Mouse (Mus musculus): ENCODE results near the gene Mrpl48. TPM values are rescaled to one million over a fixed set of nuclear protein-coding genes. Genes with fewer than 3 reads are reported as not detected.

The Mrpl48 gene
- polyA plus RNA-seq, 1 experiment: 30.7 TPM

- Histone ChIP-seq H3K27me3 (ENCODE audit: control insufficient read depth, insufficient read depth, insufficient read length) (no peaks in the 10 kb centered on the region), H3K4me3 (ENCODE audit: insufficient read depth, poor library complexity, severe bottlenecking) (no peak overlapping the region), H3K79me3 (ENCODE audit: low read depth) (peaks cover 52% of the 10 kb centered on the region), H3ac (ENCODE audit: control insufficient read depth, insufficient read length, low read depth) (no peak overlapping the region), H3K79me2 (ENCODE audit: control insufficient read depth, insufficient read depth) (peaks cover 65% of the 10 kb centered on the region), H3K36me3 (ENCODE audit: control insufficient read depth, insufficient read depth) (peaks cover 22% of the 10 kb centered on the region)
- TF ChIP-seq MYOD1 (IDR thresholded peaks at IDR 0.05; ENCODE audit: control insufficient read depth, insufficient read length, low read depth) (no peak), FOSL1 (IDR thresholded peaks at IDR 0.05; ENCODE audit: insufficient read depth, low read length, poor library complexity, severe bottlenecking) (no peak), USF1 (IDR thresholded peaks at IDR 0.05; ENCODE audit: low read depth) (no peak), CEBPB (IDR thresholded peaks at IDR 0.05; ENCODE audit: low read depth) (no peak), MYOG (IDR thresholded peaks at IDR 0.05; ENCODE audit: control insufficient read depth, extremely low read depth, insufficient read length) (no peak), CTCF (IDR thresholded peaks at IDR 0.05; ENCODE audit: control insufficient read depth, insufficient read depth, insufficient read length) (no peak), MAX (IDR thresholded peaks at IDR 0.05) (no peak)
These were observed 16.4 kb upstream of the Mrpl48 start for GRCm38 (mm10) chr7:100624538-100624937.

GRCm38 (mm10) chr7:100622277-100622676 lies 14.2 kb upstream of the Mrpl48 start:
- peaks cover 86% of the 10 kb centered on the region for H3K79me2 ChIP-seq (ENCODE audit: control insufficient read depth, insufficient read depth)
- TF ChIP-seq MYOD1 (IDR thresholded peaks at IDR 0.05; ENCODE audit: control insufficient read depth, insufficient read length, low read depth): no peak
- TF ChIP-seq CTCF (IDR thresholded peaks at IDR 0.05; ENCODE audit: control insufficient read depth, insufficient read depth, insufficient read length): no peak
- TF ChIP-seq USF1 (IDR thresholded peaks at IDR 0.05; ENCODE audit: low read depth): no peak
- TF ChIP-seq CEBPB (IDR thresholded peaks at IDR 0.05; ENCODE audit: low read depth): no peak
- TF ChIP-seq MYOG (IDR thresholded peaks at IDR 0.05; ENCODE audit: control insufficient read depth, extremely low read depth, insufficient read length): no peak
- TF ChIP-seq MAX (IDR thresholded peaks at IDR 0.05): no peak
- TF ChIP-seq FOSL1 (IDR thresholded peaks at IDR 0.05; ENCODE audit: insufficient read depth, low read length, poor library complexity, severe bottlenecking): no peak
- H3K36me3 ChIP-seq (ENCODE audit: control insufficient read depth, insufficient read depth): peaks cover 3% of the 10 kb centered on the region
- no peak overlapping the region for H3K4me3 ChIP-seq (ENCODE audit: insufficient read depth, poor library complexity, severe bottlenecking)
- no peak overlapping the region for H3ac ChIP-seq (ENCODE audit: control insufficient read depth, insufficient read length, low read depth)
- H3K27me3 ChIP-seq (ENCODE audit: control insufficient read depth, insufficient read depth, insufficient read length): no peaks in the 10 kb centered on the region
- H3K79me3 ChIP-seq (ENCODE audit: low read depth): peaks cover 71% of the 10 kb centered on the region

- Histone ChIP-seq H3K27me3 (ENCODE audit: control insufficient read depth, insufficient read depth, insufficient read length) (no peaks in the 10 kb centered on the region), H3K79me3 (ENCODE audit: low read depth) (peaks cover 89% of the 10 kb centered on the region), H3ac (ENCODE audit: control insufficient read depth, insufficient read length, low read depth) (no peak overlapping the region), H3K4me3 (ENCODE audit: insufficient read depth, poor library complexity, severe bottlenecking) (no peak overlapping the region), H3K36me3 (ENCODE audit: control insufficient read depth, insufficient read depth) (no peaks in the 10 kb centered on the region), H3K79me2 (ENCODE audit: control insufficient read depth, insufficient read depth) (peaks cover 99% of the 10 kb centered on the region)
- TF ChIP-seq MYOG (IDR thresholded peaks at IDR 0.05; ENCODE audit: control insufficient read depth, extremely low read depth, insufficient read length) (no peak), CTCF (IDR thresholded peaks at IDR 0.05; ENCODE audit: control insufficient read depth, insufficient read depth, insufficient read length) (no peak), MAX (IDR thresholded peaks at IDR 0.05) (no peak), FOSL1 (IDR thresholded peaks at IDR 0.05; ENCODE audit: insufficient read depth, low read length, poor library complexity, severe bottlenecking) (no peak), CEBPB (IDR thresholded peaks at IDR 0.05; ENCODE audit: low read depth) (no peak), MYOD1 (IDR thresholded peaks at IDR 0.05; ENCODE audit: control insufficient read depth, insufficient read length, low read depth) (no peak), USF1 (IDR thresholded peaks at IDR 0.05; ENCODE audit: low read depth) (no peak)
These were observed 8.2 kb upstream of the Mrpl48 start for GRCm38 (mm10) chr7:100616121-100616857.

- Histone ChIP-seq H3K27me3 (ENCODE audit: control insufficient read depth, insufficient read depth, insufficient read length) (no peaks in the 10 kb centered on the region), H3K4me3 (ENCODE audit: insufficient read depth, poor library complexity, severe bottlenecking) (peak overlapping the region; percentile 79), H3ac (ENCODE audit: control insufficient read depth, insufficient read length, low read depth) (peak overlapping the region; percentile 71), H3K79me3 (ENCODE audit: low read depth) (peaks cover 54% of the 10 kb centered on the region), H3K79me2 (ENCODE audit: control insufficient read depth, insufficient read depth) (peaks cover 63% of the 10 kb centered on the region), H3K36me3 (ENCODE audit: control insufficient read depth, insufficient read depth) (no peaks in the 10 kb centered on the region)
- TF ChIP-seq USF1 (IDR thresholded peaks at IDR 0.05; ENCODE audit: low read depth): no peak
- no peak for TF ChIP-seq FOSL1 (IDR thresholded peaks at IDR 0.05; ENCODE audit: insufficient read depth, low read length, poor library complexity, severe bottlenecking)
- TF ChIP-seq CTCF (IDR thresholded peaks at IDR 0.05; ENCODE audit: control insufficient read depth, insufficient read depth, insufficient read length): no peak
- TF ChIP-seq CEBPB (IDR thresholded peaks at IDR 0.05; ENCODE audit: low read depth): no peak
- no peak for TF ChIP-seq MYOG (IDR thresholded peaks at IDR 0.05; ENCODE audit: control insufficient read depth, extremely low read depth, insufficient read length)
- no peak for TF ChIP-seq MAX (IDR thresholded peaks at IDR 0.05)
- TF ChIP-seq MYOD1 (IDR thresholded peaks at IDR 0.05; ENCODE audit: control insufficient read depth, insufficient read length, low read depth): no peak
These were observed 809 bp upstream of the Mrpl48 start for GRCm38 (mm10) chr7:100608910-100609309.

- Histone ChIP-seq H3K36me3 (ENCODE audit: control insufficient read depth, insufficient read depth) (no peaks in the 10 kb centered on the region), H3K79me2 (ENCODE audit: control insufficient read depth, insufficient read depth) (peaks cover 48% of the 10 kb centered on the region), H3K79me3 (ENCODE audit: low read depth) (peaks cover 42% of the 10 kb centered on the region), H3K27me3 (ENCODE audit: control insufficient read depth, insufficient read depth, insufficient read length) (no peaks in the 10 kb centered on the region), H3K4me3 (ENCODE audit: insufficient read depth, poor library complexity, severe bottlenecking) (peak within 1 kb of the TSS; percentile 79), H3ac (ENCODE audit: control insufficient read depth, insufficient read length, low read depth) (peak within 1 kb of the TSS; percentile 71)
- TF ChIP-seq USF1 (IDR thresholded peaks at IDR 0.05; ENCODE audit: low read depth) (no peak), MAX (IDR thresholded peaks at IDR 0.05) (peak; percentile 50), CTCF (IDR thresholded peaks at IDR 0.05; ENCODE audit: control insufficient read depth, insufficient read depth, insufficient read length) (no peak), MYOD1 (IDR thresholded peaks at IDR 0.05; ENCODE audit: control insufficient read depth, insufficient read length, low read depth) (no peak), MYOG (IDR thresholded peaks at IDR 0.05; ENCODE audit: control insufficient read depth, extremely low read depth, insufficient read length) (no peak)
These were observed 629 bp downstream of the Mrpl48 start, which contains the start of gene Rab6a for GRCm38 (mm10) chr7:100607214-100608129. Gene Rab6a (plus strand): TSS chr7:100607410.

All from C2C12 (cell line).